Mouse (Mus musculus) forebrain, embryonic 14.5 days (tissue): ENCODE data around the gene Ctsh. TPM values are rescaled to one million over a fixed set of nuclear protein-coding genes. Genes with fewer than 3 reads are reported as not detected.

Source experiments
- ATAC-seq: fragments of 200-750 bp; cut with Nextera tagmentation; 2 replicates; pipeline ENCODE4 v1.8.0; 2017; ENCODE audit warnings: mild to moderate bottlenecking, moderate library complexity
- DNase-seq: peaks from one replicate; pipeline ENCODE4 v3.0.0-alpha.2; 2015; ENCODE audit warnings: low spot score
- H3K27ac ChIP-seq: fragments of 300-500 bp; sonication (generic); 2 replicates; pipeline ENCODE4 v1.5.1; 2014; ENCODE audit warnings: low read depth, mild to moderate bottlenecking, control low read depth, low read length, moderate library complexity
- H3K27me3 ChIP-seq: fragments of 300-500 bp; sonication (generic); replicated peaks from 2 replicates; pipeline ENCODE4 v1.6.1; 2014; ENCODE audit warnings: low read length, control low read depth, mixed read lengths; ENCODE audit not compliant: control insufficient read depth, insufficient read depth
- H3K36me3 ChIP-seq: fragments of 300-500 bp; sonication (generic); 2 replicates; pipeline ENCODE4 v1.6.1; 2014; ENCODE audit warnings: low read length, control low read depth; ENCODE audit not compliant: control insufficient read depth, insufficient read depth
- H3K4me1 ChIP-seq: fragments of 300-500 bp; sonication (generic); 2 replicates; pipeline ENCODE4 v1.6.1; 2014; ENCODE audit warnings: antibody characterized with exemption, low read length, control low read depth; ENCODE audit not compliant: control insufficient read depth, insufficient read depth
- H3K4me2 ChIP-seq: fragments of 300-500 bp; sonication (generic); 2 replicates; pipeline ENCODE4 v1.6.1; 2014; ENCODE audit warnings: mild to moderate bottlenecking, control low read depth, low read length
- H3K4me3 ChIP-seq: fragments of 300-500 bp; sonication (generic); 2 replicates; pipeline ENCODE4 v1.5.1; 2014; ENCODE audit warnings: low read depth, low read length, control low read depth
- H3K9ac ChIP-seq: fragments of 300-500 bp; sonication (generic); 2 replicates; pipeline ENCODE4 v1.6.1; 2014; ENCODE audit warnings: mild to moderate bottlenecking, low read length, control low read depth, moderate library complexity
- H3K9me3 ChIP-seq: fragments of 300-500 bp; sonication (generic); replicated peaks from 2 replicates; pipeline ENCODE4 v1.6.1; 2016; ENCODE audit warnings: low read length, control low read depth, mixed read lengths; ENCODE audit not compliant: control insufficient read depth
- WGBS: fragments of 180-500 bp; shearing (Covaris S2); extraction: QIAGEN DNeasy Blood & Tissue Kit; methylation state at CpG from one replicate; pipeline ENCODE4 v1.1.7; 2014; 5-methylcytosine and 5-hydroxymethylcytosine counted together
- polyA plus RNA-seq: library from polyadenylated mRNA; unstranded; fragments of >200 nt; fragmentation: Nextera tagmentation; extraction: Ambion mirVana; gene quantifications from 2 replicates; pipeline ENCODE4 v1.2.1, GENCODE M21; 2014

Ctsh gene
- polyA plus RNA-seq, result 14.4 and 20.7 TPM in 2 replicates

DNA sequence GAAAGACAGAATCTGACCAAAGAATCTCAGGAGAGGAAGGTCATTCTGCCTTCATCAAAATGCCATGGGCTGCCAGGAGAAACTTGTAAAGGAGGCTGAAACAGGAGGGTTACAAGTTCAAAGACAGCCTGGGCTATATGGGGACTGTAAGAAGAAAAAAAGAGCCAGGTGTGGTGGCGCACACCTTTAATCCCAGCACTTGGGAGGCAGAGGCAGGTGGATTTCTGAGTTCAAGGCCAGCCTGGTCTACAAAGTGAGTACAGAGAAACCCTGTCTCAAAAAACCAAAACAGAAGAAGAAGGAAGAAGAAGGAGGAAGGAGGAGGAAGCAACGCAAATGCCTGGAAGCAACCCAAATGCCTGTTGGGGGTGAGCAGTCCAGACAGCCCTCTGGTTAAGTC, at the start of gene Ctsh:
Gene Ctsh, plus strand, starts transcription at position 301 of the 400 bp plus-strand sequence.
- H3K27me3 ChIP-seq, result no peaks in the 10 kb centered on the region
- ATAC-seq, result no peak
- no peaks in the 10 kb centered on the region for H3K36me3 ChIP-seq
- H3K9ac ChIP-seq, result peak within 1 kb of the TSS; percentile 54
- 88% methylated on average over 2 of the region's 2 CpGs for WGBS
- H3K27ac ChIP-seq, result no peak within 1 kb of the TSS
- H3K4me1 ChIP-seq, result peaks cover 8% of the 10 kb centered on the region
- DNase-seq, result no peak
- H3K4me2 ChIP-seq, result peak within 1 kb of the TSS; percentile 60
- H3K9me3 ChIP-seq, result no peaks in the 10 kb centered on the region
- H3K4me3 ChIP-seq, result peak within 1 kb of the TSS; percentile 31

- Histone ChIP-seq H3K27me3 (no peaks in the 10 kb centered on the region), H3K9ac (no peak overlapping the region), H3K4me1 (no peaks in the 10 kb centered on the region), H3K9me3 (no peaks in the 10 kb centered on the region), H3K27ac (no peak overlapping the region), H3K4me2 (no peak overlapping the region), H3K4me3 (no peak overlapping the region), H3K36me3 (no peaks in the 10 kb centered on the region)
- ATAC-seq (no peak), DNase-seq (no peak)
- 87% methylated on average over 3 of the region's 3 CpGs for WGBS
These were observed 47.5 kb upstream of the Ctsh start for GRCm38 (mm10) chr9:90006432-90006831.

DNA sequence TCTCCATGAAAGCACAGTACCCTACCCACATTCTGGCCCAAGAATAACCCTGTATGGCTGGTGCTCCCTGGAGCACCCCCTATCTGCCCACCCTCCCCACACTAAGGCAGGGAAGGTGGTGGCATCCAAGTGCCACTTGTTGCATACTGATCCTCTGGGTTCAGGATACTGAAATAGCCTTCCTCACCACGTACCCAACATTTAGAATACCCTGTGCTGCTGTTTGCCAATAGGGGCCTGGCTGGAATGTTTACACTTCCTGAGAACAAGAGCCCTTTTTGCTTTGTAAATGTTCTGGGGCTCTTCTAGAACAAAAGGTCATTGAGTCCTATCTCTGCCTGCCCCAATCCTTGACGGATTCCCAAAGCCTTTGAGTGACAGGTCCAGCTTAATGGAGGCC, 46.9 kb upstream of the Ctsh start:
- WGBS, result 9% methylated on average over 2 of the region's 2 CpGs
- DNase-seq (no peak), ATAC-seq (no peak)
- Histone ChIP-seq H3K27me3 (no peaks in the 10 kb centered on the region), H3K36me3 (no peaks in the 10 kb centered on the region), H3K27ac (no peak overlapping the region), H3K4me2 (no peak overlapping the region), H3K9me3 (no peaks in the 10 kb centered on the region), H3K4me1 (no peaks in the 10 kb centered on the region), H3K9ac (no peak overlapping the region), H3K4me3 (no peak overlapping the region)

DNA sequence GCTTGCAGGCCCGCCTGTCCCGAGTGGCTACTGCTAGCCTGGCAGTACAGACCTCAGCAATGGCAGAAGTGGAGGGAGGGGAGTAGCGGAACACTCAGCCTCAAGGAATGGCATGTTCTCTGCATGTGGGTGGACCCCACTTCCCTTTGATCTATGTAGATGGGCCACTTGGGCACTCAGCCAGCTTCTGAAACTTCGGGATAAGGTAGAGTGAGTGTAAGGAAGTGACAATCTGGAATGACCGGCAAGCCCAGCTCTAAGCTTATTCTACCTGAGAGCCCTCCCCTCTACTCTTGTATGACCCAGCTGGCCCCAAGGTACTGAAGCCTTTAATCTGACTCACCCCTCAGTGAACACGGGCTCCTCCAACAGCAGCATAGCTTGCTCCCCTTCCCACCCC, 45.8 kb upstream of the Ctsh start:
- Histone ChIP-seq H3K9me3 (no peaks in the 10 kb centered on the region), H3K27ac (no peak overlapping the region), H3K9ac (no peak overlapping the region), H3K4me2 (no peak overlapping the region), H3K4me1 (no peaks in the 10 kb centered on the region), H3K4me3 (no peak overlapping the region), H3K36me3 (no peaks in the 10 kb centered on the region), H3K27me3 (no peaks in the 10 kb centered on the region)
- DNase-seq (no peak), ATAC-seq (no peak)
- 81% methylated on average over 6 of the region's 6 CpGs for WGBS

- DNase-seq (no peak), ATAC-seq (no peak)
- no peak overlapping the region for H3K27ac ChIP-seq
- H3K4me3 ChIP-seq, result no peak overlapping the region
- H3K4me1 ChIP-seq, result no peaks in the 10 kb centered on the region
- H3K27me3 ChIP-seq, result no peaks in the 10 kb centered on the region
- no peak overlapping the region for H3K9ac ChIP-seq
- H3K4me2 ChIP-seq, result no peak overlapping the region
- H3K36me3 ChIP-seq, result no peaks in the 10 kb centered on the region
- no peaks in the 10 kb centered on the region for H3K9me3 ChIP-seq
- WGBS, result 66% methylated on average over 2 of the region's 2 CpGs
These were observed 42.1 kb upstream of the Ctsh start for GRCm38 (mm10) chr9:90011849-90012248.

- Histone ChIP-seq H3K27ac (no peak overlapping the region), H3K4me2 (no peak overlapping the region), H3K27me3 (no peaks in the 10 kb centered on the region), H3K9me3 (no peaks in the 10 kb centered on the region), H3K4me3 (no peak overlapping the region), H3K4me1 (no peaks in the 10 kb centered on the region), H3K9ac (no peak overlapping the region), H3K36me3 (no peaks in the 10 kb centered on the region)
- ATAC-seq (no peak), DNase-seq (no peak)
- 87% methylated on average over 3 of the region's 3 CpGs for WGBS
These were observed 39.3 kb upstream of the Ctsh start for GRCm38 (mm10) chr9:90014649-90015048.

DNA sequence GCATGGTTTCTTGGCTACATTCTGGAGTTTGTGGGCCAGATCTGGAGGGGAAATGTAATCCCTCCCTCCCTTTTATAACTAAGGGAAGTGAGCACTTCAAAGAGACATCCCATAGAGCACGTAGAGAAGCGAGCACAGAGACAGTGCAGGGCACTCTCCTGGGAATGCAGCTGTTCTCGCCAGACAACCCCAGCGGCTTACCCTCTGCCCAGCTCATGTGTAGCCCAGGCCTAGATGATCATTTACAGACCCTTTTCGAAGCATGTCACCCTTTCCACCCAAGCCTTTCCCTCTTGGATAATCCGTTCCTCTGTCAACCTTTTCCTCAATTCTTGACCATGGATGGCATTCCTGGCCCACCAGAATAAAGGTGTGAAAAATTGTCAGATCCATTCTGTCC, 37.7 kb upstream of the Ctsh start:
- Histone ChIP-seq H3K9me3 (no peaks in the 10 kb centered on the region), H3K4me2 (no peak overlapping the region), H3K27ac (no peak overlapping the region), H3K27me3 (no peaks in the 10 kb centered on the region), H3K36me3 (no peaks in the 10 kb centered on the region), H3K4me3 (no peak overlapping the region), H3K4me1 (no peaks in the 10 kb centered on the region), H3K9ac (no peak overlapping the region)
- 88% methylated on average over 6 of the region's 6 CpGs for WGBS
- no peak for DNase-seq
- no peak for ATAC-seq

- no peaks in the 10 kb centered on the region for H3K36me3 ChIP-seq
- H3K9me3 ChIP-seq, result no peaks in the 10 kb centered on the region
- H3K4me1 ChIP-seq, result no peaks in the 10 kb centered on the region
- H3K4me3 ChIP-seq, result no peak overlapping the region
- no peaks in the 10 kb centered on the region for H3K27me3 ChIP-seq
- no peak overlapping the region for H3K27ac ChIP-seq
- H3K9ac ChIP-seq, result no peak overlapping the region
- WGBS, result 82% methylated on average over 6 of the region's 6 CpGs
- H3K4me2 ChIP-seq, result no peak overlapping the region
- no peak for DNase-seq
- no peak for ATAC-seq
These were observed 33.1 kb upstream of the Ctsh start for GRCm38 (mm10) chr9:90020866-90021265.

DNA sequence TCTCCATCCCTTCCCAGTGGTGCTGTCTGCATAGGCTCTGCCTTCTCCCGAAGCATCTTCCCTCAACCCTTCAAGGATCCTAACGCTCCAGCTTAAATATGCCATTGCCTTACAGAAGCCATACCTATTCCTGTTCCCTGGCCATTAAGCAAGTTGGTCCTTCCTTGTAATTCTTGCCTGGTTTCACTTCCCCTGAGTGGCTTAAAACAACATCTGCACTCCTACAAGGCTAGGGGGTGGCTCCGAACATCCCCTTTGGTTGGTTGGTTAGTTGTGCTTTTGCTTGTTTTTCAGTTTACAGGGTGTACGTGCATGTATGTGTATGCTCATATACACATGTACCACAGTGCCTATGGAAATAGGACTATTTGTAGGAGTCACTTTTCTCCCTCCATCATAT, 32.5 kb upstream of the Ctsh start:
- Histone ChIP-seq H3K4me2 (no peak overlapping the region), H3K9ac (no peak overlapping the region), H3K4me1 (no peaks in the 10 kb centered on the region), H3K9me3 (no peaks in the 10 kb centered on the region), H3K27me3 (no peaks in the 10 kb centered on the region), H3K27ac (no peak overlapping the region), H3K4me3 (no peak overlapping the region), H3K36me3 (no peaks in the 10 kb centered on the region)
- DNase-seq (no peak), ATAC-seq (no peak)
- 93% methylated on average over 4 of the region's 4 CpGs for WGBS
